Mouse (Mus musculus) embryonic fibroblast, embryonic 13.5 days (primary cell): ENCODE data around the gene Olfr1442.

Experiments
- CTCF ChIP-seq: IDR thresholded peaks from 2 replicates; pipeline ENCODE4 v1.5.1; 2011; ENCODE audit warnings: mild to moderate bottlenecking, control low read depth, low read length, moderate library complexity, borderline replicate concordance; ENCODE audit not compliant: insufficient read depth
- POLR2A ChIP-seq: IDR thresholded peaks from 2 replicates; pipeline ENCODE4 v1.6.1; 2011; ENCODE audit warnings: low read depth, mild to moderate bottlenecking, control low read depth, low read length, moderate library complexity

- TF ChIP-seq CTCF: no peak
- TF ChIP-seq POLR2A: no peak
Observed at GRCm38 (mm10) chr19:12695590-12695989, 25.4 kb downstream of the Olfr1442 start, which contains the start of gene Keg1.
